8 mouse cellular contexts compared by ENCODE assay signal in genomic region chr1:152901765-152902664, GRCm38 (mm10). TPM values are rescaled to one million over a fixed set of nuclear protein-coding genes. Genes with fewer than 3 reads are reported as not detected.
A peak's percentile ranks its signal among the peaks of the same experiment; 100 is the strongest.
DNase-seq lines count a peak whose midpoint lies in the region; ATAC-seq and TF ChIP-seq lines count a peak whose summit lies in the region.

TSS of gene Smg7 (minus strand) at chr1:152902646.

- TF ChIP-seq POLR2A in bone marrow macrophage, adult 2 months (IDR thresholded peaks at IDR 0.05; ENCODE audit: borderline replicate concordance, low read depth, low read length): 0 out of 2 replicates have a peak, but pooled peaks have one; percentile 62
- TF ChIP-seq POLR2A in embryonic fibroblast, embryonic 13.5 days (IDR thresholded peaks at IDR 0.05; ENCODE audit: low read depth, low read length): peak; percentile 64
- TF ChIP-seq POLR2A in small intestine, adult 2 months (IDR thresholded peaks at IDR 0.05; ENCODE audit: low read depth, low read length): peak; percentile 62; the same call in 1 of the 2 replicates

- no peaks in the 10 kb centered on the region for H3K9me3 ChIP-seq in kidney, postnatal 0 days (replicated peaks; ENCODE audit: low read length)
- H3K9me3 ChIP-seq in liver, embryonic 15.5 days (replicated peaks): no peaks in the 10 kb centered on the region

- H3K27me3 ChIP-seq in kidney, postnatal 0 days (ENCODE audit: insufficient read depth, low read length): no peaks in the 10 kb centered on the region
- no peaks in the 10 kb centered on the region for H3K27me3 ChIP-seq in liver, embryonic 15.5 days
- H3K27me3 ChIP-seq in small intestine, adult 2 months (ENCODE audit: control insufficient read depth, insufficient read depth, low read length): no peaks in the 10 kb centered on the region

- no peaks in the 10 kb centered on the region for H3K36me3 ChIP-seq in kidney, postnatal 0 days (ENCODE audit: insufficient read depth, low read length)
- 0 out of 2 replicates have a peak, but pooled peaks cover 4% of the 10 kb centered on the region for H3K36me3 ChIP-seq in liver, embryonic 15.5 days (replicated peaks)
- H3K36me3 ChIP-seq in small intestine, adult 2 months (ENCODE audit: control insufficient read depth, insufficient read depth, low read length): peaks cover 5% of the 10 kb centered on the region; the same call in 1 of the 2 replicates

- peak; percentile 46 for DNase-seq in embryo, embryonic 10 days (ENCODE audit: low spot score)
- no peak for DNase-seq in embryo, embryonic 9.5 days (ENCODE audit: extremely low spot score)
- DNase-seq in heart, adult 8-10 months (ENCODE audit: low spot score): peak; percentile 45
- peak; percentile 69 for DNase-seq in kidney, postnatal 0 days (ENCODE audit: low spot score)

- H3K9ac ChIP-seq in kidney, postnatal 0 days (ENCODE audit: low read depth, low read length): peak within 1 kb of the TSS; percentile 93
- peak within 1 kb of the TSS; percentile 93 for H3K9ac ChIP-seq in liver, embryonic 15.5 days

- WGBS in kidney, postnatal 0 days: under 1% methylated on average over 66 of the region's 93 CpGs
- under 1% methylated on average over 90 of the region's 93 CpGs for WGBS in liver, embryonic 15.5 days (ENCODE audit: insufficient replicate concordance)
- WGBS in small intestine, adult 2 months: 1% methylated on average over 90 of the region's 93 CpGs

- peak; percentile 21 for ATAC-seq in kidney, postnatal 0 days (replicated peaks; ENCODE audit: low FRiP score, low read depth)
- ATAC-seq in liver, embryonic 15.5 days (ENCODE audit: insufficient read depth): peak; percentile 38

- H3K27ac ChIP-seq in bone marrow macrophage, adult 2 months (ENCODE audit: insufficient read depth, low read depth, low read length): peak within 1 kb of the TSS; percentile 100
- peak within 1 kb of the TSS; percentile 99 for H3K27ac ChIP-seq in embryonic fibroblast, embryonic 13.5 days (ENCODE audit: insufficient read depth, low read length)
- peak within 1 kb of the TSS; percentile 99 for H3K27ac ChIP-seq in kidney, postnatal 0 days
- peak within 1 kb of the TSS; percentile 99 for H3K27ac ChIP-seq in liver, embryonic 15.5 days (replicated peaks)
- peak within 1 kb of the TSS; percentile 99 for H3K27ac ChIP-seq in small intestine, adult 2 months (ENCODE audit: insufficient read depth, low read depth, low read length)

- peak within 1 kb of the TSS; percentile 95 for H3K4me2 ChIP-seq in kidney, postnatal 0 days (ENCODE audit: low read length)
- peak within 1 kb of the TSS; percentile 92 for H3K4me2 ChIP-seq in liver, embryonic 15.5 days

- H3K4me3 ChIP-seq in bone marrow macrophage, adult 2 months (ENCODE audit: insufficient read depth, low read length): peak within 1 kb of the TSS; percentile 99
- peak within 1 kb of the TSS; percentile 99 for H3K4me3 ChIP-seq in embryonic fibroblast, embryonic 13.5 days (ENCODE audit: insufficient read depth, low read length)
- peak within 1 kb of the TSS; percentile 99 for H3K4me3 ChIP-seq in kidney, postnatal 0 days (replicated peaks; ENCODE audit: low read depth, low read length)
- peak within 1 kb of the TSS; percentile 96 for H3K4me3 ChIP-seq in liver, embryonic 15.5 days (replicated peaks)
- H3K4me3 ChIP-seq in small intestine, adult 2 months (ENCODE audit: low read depth, low read length): peak within 1 kb of the TSS; percentile 99

- H3K4me1 ChIP-seq in bone marrow macrophage, adult 2 months (ENCODE audit: control insufficient read depth, insufficient read depth, low read length): peaks cover 7% of the 10 kb centered on the region
- H3K4me1 ChIP-seq in embryonic fibroblast, embryonic 13.5 days (ENCODE audit: control insufficient read depth, insufficient read depth, low read length): no peaks in the 10 kb centered on the region
- peaks cover 12% of the 10 kb centered on the region for H3K4me1 ChIP-seq in kidney, postnatal 0 days (replicated peaks; ENCODE audit: insufficient read depth, low read length)
- H3K4me1 ChIP-seq in liver, embryonic 15.5 days (replicated peaks): peaks cover 40% of the 10 kb centered on the region
- H3K4me1 ChIP-seq in small intestine, adult 2 months (ENCODE audit: control insufficient read depth, insufficient read depth, insufficient read length, low read length): no peaks in the 10 kb centered on the region

- no peak for TF ChIP-seq CTCF in bone marrow macrophage, adult 2 months (IDR thresholded peaks at IDR 0.05; ENCODE audit: low read depth, low read length)
- no peak for TF ChIP-seq CTCF in embryonic fibroblast, embryonic 13.5 days (IDR thresholded peaks at IDR 0.05; ENCODE audit: borderline replicate concordance, insufficient read depth, low read length)
- no peak for TF ChIP-seq CTCF in kidney, postnatal 0 days (IDR thresholded peaks at IDR 0.05; ENCODE audit: low read depth)
- no peak for TF ChIP-seq CTCF in small intestine, adult 2 months (IDR thresholded peaks at IDR 0.05; ENCODE audit: extremely low read depth, insufficient read length, insufficient replicate concordance, low read depth, low read length)

RNA-seq across cellular contexts. Expression of gene Smg7, which starts in this region (rescaled TPM):
- polyA plus RNA-seq in bone marrow macrophage, adult 2 months (2012; ENCODE audit: insufficient read depth, insufficient read length, missing spikeins): 29.7 and 31.9 TPM in 2 replicates
- polyA plus RNA-seq in embryonic fibroblast, embryonic 13.5 days (2011; ENCODE audit: insufficient read length, low read depth, missing spikeins): 45.6 and 49.0 TPM in 2 replicates
- total RNA-seq in heart, adult 8-10 months (2022): 10 to 100 TPM; 41.8 to 46.1 (median 43.9) TPM
- 23.0 and 23.1 TPM in 2 replicates for polyA plus RNA-seq in kidney, postnatal 0 days (2015; fragmentation: Nextera tagmentation; extraction: Ambion mirVana)
- polyA plus RNA-seq in liver, embryonic 15.5 days (2015; fragmentation: Nextera tagmentation; extraction: Ambion mirVana): 8.8 and 9.0 TPM in 2 replicates
- 11.1 and 23.5 TPM in 2 replicates for polyA plus RNA-seq in small intestine, adult 2 months (2012; rRNA removed)
